Mouse (Mus musculus) liver, embryonic 14.5 days (tissue): ENCODE data around the gene Carns1. TPM values are rescaled to one million over a fixed set of nuclear protein-coding genes. Genes with fewer than 3 reads are reported as not detected.

Source experiments
- ATAC-seq: fragments of 200-750 bp; cut with Nextera tagmentation; 2 replicates; pipeline ENCODE4 v1.8.0; 2017; ENCODE audit warnings: moderate number of reproducible peaks, mild to moderate bottlenecking, moderate library complexity; ENCODE audit not compliant: insufficient read depth
- DNase-seq, 3 experiments: peaks; one replicate each; pipeline ENCODE4 v3.0.0-alpha.2; 2012 to 2013; ENCODE audit warnings: low read depth in 3 of 3, low spot score in 3 of 3
- H3K27ac ChIP-seq: fragments of 300-500 bp; sonication (generic); 2 replicates; pipeline ENCODE4 v1.5.1; 2014; ENCODE audit warnings: moderate library complexity, mild to moderate bottlenecking, control low read depth, inconsistent platforms
- H3K27me3 ChIP-seq: fragments of 300-500 bp; sonication (generic); 2 replicates; pipeline ENCODE4 v1.6.1; 2014; ENCODE audit warnings: mild to moderate bottlenecking, low read length, moderate library complexity; ENCODE audit not compliant: control insufficient read depth, insufficient read depth
- H3K36me3 ChIP-seq: fragments of 300-500 bp; sonication (generic); replicated peaks from 2 replicates; pipeline ENCODE4 v1.6.1; 2014; ENCODE audit warnings: low read depth; ENCODE audit not compliant: control insufficient read depth, insufficient read depth
- H3K4me1 ChIP-seq, 2 experiments: fragments of 200-500 bp in 1 of 2; fragments of 300-500 bp in 1 of 2; sonication (generic) in 1 of 2; replicated peaks; 2 replicates each; pipeline ENCODE4 v1.6.1; 2012 to 2014; ENCODE audit warnings: antibody characterized with exemption in 1 of 2, inconsistent platforms in 1 of 2, low read length in 1 of 2; ENCODE audit not compliant: control insufficient read depth in 2 of 2, insufficient read depth in 2 of 2
- H3K4me2 ChIP-seq: fragments of 300-500 bp; sonication (generic); 2 replicates; pipeline ENCODE4 v1.6.1; 2014; ENCODE audit warnings: low read depth, mild to moderate bottlenecking, control low read depth, moderate library complexity
- H3K4me3 ChIP-seq, 2 experiments: fragments of 200-500 bp in 1 of 2; fragments of 300-500 bp in 1 of 2; sonication (generic) in 1 of 2; 2 replicates each; pipeline ENCODE4 v1.5.1; 2012 to 2014; ENCODE audit warnings: low read depth in 2 of 2, low read length in 2 of 2, mild to moderate bottlenecking in 2 of 2, control low read depth in 1 of 2, inconsistent platforms in 1 of 2, moderate library complexity in 1 of 2; ENCODE audit not compliant: insufficient read depth in 1 of 2
- H3K9ac ChIP-seq: fragments of 300-500 bp; sonication (generic); replicated peaks from 2 replicates; pipeline ENCODE4 v1.6.1; 2014; ENCODE audit warnings: mild to moderate bottlenecking, control low read depth, moderate library complexity
- H3K9me3 ChIP-seq: fragments of 300-500 bp; sonication (generic); 2 replicates; pipeline ENCODE4 v1.6.1; 2016; ENCODE audit warnings: low read length, mixed read lengths; ENCODE audit not compliant: control insufficient read depth
- CTCF ChIP-seq: IDR thresholded peaks from 2 replicates; pipeline ENCODE4 v1.5.1; 2016; ENCODE audit warnings: antibody characterized with exemption, low read depth, control low read depth
- EP300 ChIP-seq: IDR thresholded peaks from 2 replicates; pipeline ENCODE4 v1.6.1; 2016; ENCODE audit warnings: antibody characterized with exemption, low read depth
- WGBS: fragments of 180-500 bp; shearing (Covaris S2); extraction: QIAGEN DNeasy Blood & Tissue Kit; methylation state at CpG from one replicate; pipeline ENCODE4 v1.1.7; 2014; ENCODE audit not compliant: insufficient replicate concordance; 5-methylcytosine and 5-hydroxymethylcytosine counted together
- polyA plus RNA-seq, 2 experiments: library from polyadenylated mRNA; depleted of rRNA in 1 of 2; stranded (reverse) in 1 of 2; unstranded in 1 of 2; fragments of >200 nt; fragmentation: Nextera tagmentation in 1 of 2; extraction: Ambion mirVana in 1 of 2; gene quantifications; 2 replicates each; pipeline versions ENCODE4 v1.2.1 to v1.2.3; 2012 to 2014

The Carns1 gene
- polyA plus RNA-seq, 2 experiments, result 0.18 to 0.32 TPM

GRCm38 (mm10) chr19:4134354-4134753 is 40.9 kb downstream of the Carns1 start:
- no peak for DNase-seq
- peaks cover 19 to 24% of the 10 kb centered on the region in 2 experiments for H3K4me1 ChIP-seq
- H3K9ac ChIP-seq, result no peak overlapping the region
- no peaks in the 10 kb centered on the region for H3K9me3 ChIP-seq
- TF ChIP-seq CTCF (no peak), EP300 (no peak)
- WGBS, result 78% methylated on average over 4 of the region's 4 CpGs
- no peak for ATAC-seq
- no peak overlapping the region for H3K4me3 ChIP-seq
- H3K4me2 ChIP-seq, result no peak overlapping the region
- H3K27ac ChIP-seq, result no peak overlapping the region
- peaks cover 17% of the 10 kb centered on the region for H3K36me3 ChIP-seq
- no peaks in the 10 kb centered on the region; the same call in 1 of the 2 replicates for H3K27me3 ChIP-seq

GRCm38 (mm10) chr19:4131768-4132167 is 43.5 kb downstream of the Carns1 start:
- H3K9me3 ChIP-seq, result no peaks in the 10 kb centered on the region
- H3K4me1 ChIP-seq, result peaks cover 28 to 33% of the 10 kb centered on the region in 2 experiments
- 78% methylated on average over 2 of the region's 2 CpGs for WGBS
- peaks cover 29% of the 10 kb centered on the region for H3K36me3 ChIP-seq
- TF ChIP-seq CTCF (peak; percentile 78), EP300 (no peak)
- H3K27ac ChIP-seq, result peak overlapping the region; percentile 77
- H3K4me3 ChIP-seq, result no peak overlapping the region; a peak in 1 of 4 replicates
- peak overlapping the region; percentile 78 for H3K4me2 ChIP-seq
- no peaks in the 10 kb centered on the region for H3K27me3 ChIP-seq
- no peak for DNase-seq
- ATAC-seq, result peak; percentile 42; the same call in 1 of the 2 replicates
- H3K9ac ChIP-seq, result peak overlapping the region; percentile 80

- Histone ChIP-seq H3K4me2 (peak overlapping the region; percentile 78), H3K27ac (peak overlapping the region; percentile 77), H3K9ac (peak overlapping the region; percentile 80), H3K9me3 (no peaks in the 10 kb centered on the region), H3K27me3 (no peaks in the 10 kb centered on the region), H3K4me3 (peak overlapping the region; percentile 69 to 97), H3K4me1 (peaks cover 28 to 38% of the 10 kb centered on the region in 2 experiments), H3K36me3 (peaks cover 29% of the 10 kb centered on the region)
- ATAC-seq, result peak; percentile 83
- TF ChIP-seq CTCF (no peak), EP300 (no peak)
- 13% methylated on average over 5 of the region's 5 CpGs for WGBS
- DNase-seq, result peak in 2 of 3 experiments; percentile 61 to 63
Observed at GRCm38 (mm10) chr19:4131075-4131474, 44.2 kb downstream of the Carns1 start.

- TF ChIP-seq EP300, result no peak
- no peak for TF ChIP-seq CTCF
- ATAC-seq (no peak), DNase-seq (no peak)
- Histone ChIP-seq H3K27ac (peak overlapping the region; percentile 77), H3K9me3 (no peaks in the 10 kb centered on the region), H3K9ac (peak overlapping the region; percentile 80), H3K4me1 (peaks cover 28 to 37% of the 10 kb centered on the region in 2 experiments), H3K36me3 (peaks cover 29% of the 10 kb centered on the region), H3K4me2 (peak overlapping the region; percentile 78), H3K27me3 (no peaks in the 10 kb centered on the region), H3K4me3 (peak overlapping the region; percentile 42 to 69)
- WGBS, result 70% methylated on average over 4 of the region's 4 CpGs
Observed at GRCm38 (mm10) chr19:4130106-4130505, 45.2 kb downstream of the Carns1 start.

GRCm38 (mm10) chr19:4129462-4129861 is 45.8 kb downstream of the Carns1 start:
- WGBS, result 91% methylated on average over 7 of the region's 7 CpGs
- TF ChIP-seq EP300, result no peak
- TF ChIP-seq CTCF, result no peak
- peak overlapping the region; percentile 78 for H3K4me2 ChIP-seq
- H3K9ac ChIP-seq, result no peak overlapping the region
- H3K9me3 ChIP-seq, result no peaks in the 10 kb centered on the region
- no peaks in the 10 kb centered on the region for H3K27me3 ChIP-seq
- peaks cover 34 to 40% of the 10 kb centered on the region in 2 experiments for H3K4me1 ChIP-seq
- H3K4me3 ChIP-seq, result no peak overlapping the region
- DNase-seq (no peak), ATAC-seq (no peak)
- peaks cover 29% of the 10 kb centered on the region for H3K36me3 ChIP-seq
- H3K27ac ChIP-seq, result peak overlapping the region; percentile 77
